Mouse (Mus musculus) CD8-positive naive resting alpha-beta T cell, adult 2 months (primary cell): ENCODE data around the gene Slc24a5.

ENCODE experiments used
- DNase-seq, 2 experiments: peaks; one replicate each; pipeline ENCODE4 v3.0.0; 2022; ENCODE audit warnings: low read depth in 2 of 2, low spot score in 2 of 2

Gene Slc24a5

GRCm38 (mm10) chr2:125119381-125120110, 51.6 kb downstream of the Slc24a5 start:
- DNase-seq: no peak

DNA sequence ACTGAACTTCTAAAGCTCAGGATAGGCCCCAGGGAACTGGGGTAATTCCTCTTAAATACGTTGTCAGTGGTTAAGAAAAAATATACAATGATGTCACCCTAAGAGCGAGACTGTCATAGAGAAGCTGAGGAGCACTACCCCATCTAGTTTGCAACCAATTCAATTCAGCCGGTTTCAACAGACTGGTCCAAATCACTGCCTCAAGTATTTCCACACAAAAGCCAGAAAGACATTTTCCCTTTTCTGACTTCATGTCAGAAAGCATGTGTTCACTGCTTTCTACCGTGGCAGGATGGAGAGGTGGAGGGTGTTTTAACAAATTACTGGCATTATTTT, 54.3 kb downstream of the Slc24a5 start:
- DNase-seq: no peak

DNA sequence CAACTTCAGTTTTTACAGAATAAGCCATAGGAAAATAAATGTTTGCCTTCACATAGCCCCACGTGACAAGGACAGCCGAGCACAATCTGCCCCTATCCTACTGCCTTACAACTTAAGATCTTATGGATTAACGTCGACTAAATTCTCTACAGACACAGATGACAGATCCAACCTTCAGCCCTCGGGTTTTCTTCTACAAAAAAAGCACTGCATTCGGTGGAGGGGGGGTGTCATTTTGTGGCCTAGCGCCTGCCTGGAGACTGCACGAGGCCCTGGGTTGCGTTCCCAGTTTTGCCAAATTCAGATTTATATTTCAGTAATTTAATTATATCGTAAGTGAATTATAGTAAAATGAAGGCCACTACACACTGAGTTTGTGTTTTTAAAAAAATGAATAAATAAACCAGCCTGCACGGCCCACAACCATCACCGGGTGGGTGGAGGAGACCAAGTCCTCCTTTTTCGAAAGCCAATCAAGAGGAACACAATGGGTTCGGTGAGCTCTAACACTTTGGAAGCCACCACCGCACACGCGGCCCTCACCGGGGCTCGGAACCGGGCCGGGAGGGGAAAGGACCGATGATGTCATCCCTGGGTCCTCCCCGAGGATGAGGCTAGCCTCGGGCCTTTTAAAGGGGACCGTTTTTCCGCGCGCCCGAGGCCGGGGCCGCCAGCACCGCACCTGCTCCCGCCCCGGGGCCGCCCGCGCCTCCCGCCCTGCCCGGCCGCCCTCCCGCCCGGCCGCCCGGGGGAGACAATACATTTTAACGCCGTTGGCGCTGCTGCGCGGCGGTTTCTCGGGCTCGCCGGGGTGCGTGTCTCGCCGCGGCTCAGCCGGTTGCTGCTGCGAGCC, 54.9 kb downstream of the Slc24a5 start:
- DNase-seq: peak; percentile 25 to 38

GRCm38 (mm10) chr2:125123477-125123852, 55.5 kb downstream of the Slc24a5 start, which contains the start of gene Myef2:
Gene Myef2 (minus strand): TSS chr2:125123661.
- peak; percentile 73 to 76 for DNase-seq

DNA sequence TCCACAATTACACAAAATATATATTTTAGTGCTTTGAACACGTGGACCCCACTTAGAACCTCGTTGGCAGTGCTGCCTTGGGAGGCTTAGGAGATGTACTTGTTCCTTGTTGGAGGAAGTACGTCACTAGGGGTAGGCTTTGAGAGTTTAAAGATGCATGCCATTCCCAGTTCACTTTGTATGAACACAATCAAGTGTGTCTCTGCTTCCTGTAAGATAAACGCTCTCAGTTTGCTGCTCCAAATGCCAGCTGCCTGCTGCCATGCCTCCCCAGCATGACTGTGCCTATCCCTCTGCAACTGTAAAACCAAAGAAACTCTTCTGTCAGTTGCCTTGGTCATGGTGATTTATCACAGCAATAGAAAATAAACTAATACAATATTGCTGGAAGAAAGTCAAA, 57.9 kb downstream of the Slc24a5 start:
- no peak for DNase-seq

GRCm38 (mm10) chr2:125126792-125127191, 58.9 kb downstream of the Slc24a5 start:
- DNase-seq: no peak

DNA sequence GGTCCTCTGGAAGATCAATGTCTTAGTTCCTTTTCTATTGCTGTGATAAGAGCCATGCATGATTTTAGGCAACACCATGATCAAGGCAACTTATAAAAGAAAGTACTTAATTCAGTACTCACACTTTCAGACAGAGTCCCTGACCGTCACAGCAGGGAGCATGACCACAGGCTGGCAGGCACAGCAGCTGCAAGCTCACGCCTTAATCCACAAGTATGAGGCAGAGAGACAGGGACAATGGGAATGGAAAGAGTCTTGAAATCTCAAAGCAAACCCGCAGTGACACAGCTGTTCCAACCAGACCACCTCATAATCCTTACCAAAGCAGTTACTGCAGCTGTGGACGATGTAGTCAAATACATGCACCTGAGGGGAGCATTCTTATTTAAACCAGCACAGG, 66.2 kb downstream of the Slc24a5 start:
- DNase-seq: no peak

DNA sequence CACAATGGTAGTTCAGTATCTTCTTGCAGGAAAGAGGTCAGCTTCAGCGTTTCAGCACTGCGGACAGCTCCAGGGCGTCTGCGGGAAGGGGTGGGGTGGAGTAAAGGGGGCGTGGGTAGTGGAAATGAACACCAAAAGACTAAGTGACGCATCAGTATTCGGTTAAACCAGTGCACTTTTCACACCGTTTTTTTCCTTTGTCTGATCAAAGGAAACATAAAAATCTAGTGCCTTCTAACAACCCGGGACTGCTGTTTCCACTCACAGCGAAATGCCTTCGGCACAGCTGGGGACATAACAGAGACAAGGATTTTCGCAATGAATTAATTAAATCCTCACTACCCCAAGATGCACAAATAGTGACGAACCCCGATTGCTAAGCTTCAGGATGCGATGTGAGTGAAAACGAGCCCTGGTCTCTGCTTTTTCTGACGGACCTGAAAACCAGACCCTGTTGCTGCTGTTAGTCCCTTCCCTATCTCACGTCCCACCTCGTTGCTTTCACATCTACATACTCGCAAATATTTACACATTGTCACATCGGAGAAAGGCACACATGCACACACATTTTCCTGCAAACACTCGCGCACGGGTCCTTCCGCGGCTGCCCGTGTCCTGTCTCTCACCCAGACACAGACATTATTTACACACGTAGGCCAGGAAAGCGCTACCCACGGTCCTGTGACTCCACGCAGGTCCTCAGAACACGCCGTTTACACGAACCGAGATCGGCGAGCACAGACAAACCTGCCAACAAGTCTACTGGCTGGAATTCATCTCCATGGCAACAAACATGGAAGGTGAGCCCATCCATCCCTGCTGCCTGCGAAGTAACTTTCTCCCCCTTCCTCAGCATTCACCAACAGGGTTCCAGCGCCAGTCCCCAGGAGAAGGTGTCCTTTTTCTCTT, 68.2 kb downstream of the Slc24a5 start, which contains the start of gene Ctxn2:
TSS of gene Ctxn2 (plus strand) at position 790 of the 909 bp plus-strand sequence.
- DNase-seq: peak; percentile 15 to 48

- DNase-seq: no peak
Observed at GRCm38 (mm10) chr2:125136846-125137245, 68.9 kb downstream of the Slc24a5 start.
